Mouse (Mus musculus) midbrain, embryonic 14.5 days (tissue): ENCODE measurements around the gene Arid1b. TPM values are rescaled to one million over a fixed set of nuclear protein-coding genes. Genes with fewer than 3 reads are reported as not detected.

Experiments
- ATAC-seq: fragments of 200-750 bp; cut with Nextera tagmentation; 2 replicates; pipeline ENCODE4 v1.8.0; 2017; ENCODE audit warnings: moderate number of reproducible peaks, moderate library complexity; ENCODE audit not compliant: low FRiP score, low TSS enrichment
- DNase-seq: peaks from one replicate; pipeline ENCODE4 v3.0.0-alpha.2; 2015
- H3K27ac ChIP-seq: fragments of 300-500 bp; sonication (generic); replicated peaks from 2 replicates; pipeline ENCODE4 v1.5.1; 2014; ENCODE audit warnings: mild to moderate bottlenecking, low read depth, low read length, moderate library complexity
- H3K27me3 ChIP-seq: fragments of 300-500 bp; sonication (generic); 2 replicates; pipeline ENCODE4 v1.6.1; 2014; ENCODE audit warnings: low read length, control low read depth, mixed read lengths; ENCODE audit not compliant: control insufficient read depth, insufficient read depth
- H3K36me3 ChIP-seq: fragments of 300-500 bp; sonication (generic); 2 replicates; pipeline ENCODE4 v1.6.1; 2014; ENCODE audit warnings: low read length, control low read depth; ENCODE audit not compliant: control insufficient read depth, insufficient read depth
- H3K4me1 ChIP-seq: fragments of 300-500 bp; sonication (generic); 2 replicates; pipeline ENCODE4 v1.6.1; 2014; ENCODE audit warnings: mild to moderate bottlenecking, antibody characterized with exemption, low read length, control low read depth; ENCODE audit not compliant: control insufficient read depth, insufficient read depth
- H3K4me2 ChIP-seq: fragments of 300-500 bp; sonication (generic); 2 replicates; pipeline ENCODE4 v1.6.1; 2014; ENCODE audit warnings: mild to moderate bottlenecking, low read length, moderate library complexity
- H3K4me3 ChIP-seq: fragments of 300-500 bp; sonication (generic); replicated peaks from 2 replicates; pipeline ENCODE4 v1.5.1; 2014; ENCODE audit warnings: low read depth, low read length
- H3K9ac ChIP-seq: fragments of 300-500 bp; sonication (generic); replicated peaks from 2 replicates; pipeline ENCODE4 v1.6.1; 2014; ENCODE audit warnings: mild to moderate bottlenecking, low read length, moderate library complexity
- H3K9me3 ChIP-seq: fragments of 300-500 bp; sonication (generic); 2 replicates; pipeline ENCODE4 v1.6.1; 2016; ENCODE audit warnings: low read length, control low read depth, mixed read lengths; ENCODE audit not compliant: control insufficient read depth
- WGBS: fragments of 180-500 bp; shearing (Covaris S2); extraction: QIAGEN DNeasy Blood & Tissue Kit; methylation state at CpG from one replicate; pipeline ENCODE4 v1.1.7; 2014; 5-methylcytosine and 5-hydroxymethylcytosine counted together
- polyA plus RNA-seq: library from polyadenylated mRNA; unstranded; fragments of >200 nt; fragmentation: Nextera tagmentation; extraction: Ambion mirVana; gene quantifications from 2 replicates; pipeline ENCODE4 v1.2.1, GENCODE M21; 2014

Gene Arid1b
- polyA plus RNA-seq, 1 experiment from 2014 or later, result 23.8 TPM

DNA sequence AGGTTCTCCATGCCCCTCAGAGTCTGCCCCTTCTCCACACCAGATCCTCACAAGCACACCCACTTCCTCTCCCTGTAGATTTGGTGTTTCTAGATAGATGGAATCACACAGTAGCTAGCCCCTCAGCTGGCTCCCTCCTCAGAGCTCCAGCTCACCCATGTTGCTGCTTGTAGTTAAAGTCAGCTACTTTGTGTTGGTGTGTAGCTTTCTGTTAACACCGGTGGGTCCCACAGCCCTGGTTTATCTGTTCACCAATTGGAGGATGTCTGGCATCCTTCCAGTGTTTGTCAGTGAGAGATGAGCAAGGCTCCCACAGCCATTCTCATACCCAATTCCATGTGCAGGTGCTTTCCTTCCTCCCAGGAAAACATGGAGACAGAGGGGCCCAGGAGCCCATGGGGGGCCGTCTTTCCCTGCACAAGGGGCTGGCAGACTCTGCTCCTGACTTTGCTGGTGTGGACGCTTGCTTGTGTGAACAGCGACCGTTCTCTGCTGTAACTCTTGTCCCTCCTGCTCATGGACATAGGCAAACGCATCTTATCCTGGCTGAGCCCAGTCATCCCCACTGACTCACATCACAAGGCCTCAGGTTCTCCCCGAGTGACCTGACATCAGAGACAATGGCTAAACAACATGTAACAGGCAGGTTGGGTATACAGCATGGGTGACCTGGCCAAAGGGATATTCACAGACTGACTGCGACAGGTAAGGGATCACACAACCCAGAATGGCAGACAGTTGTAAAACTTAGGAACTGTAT lies 200.2 kb downstream of the Arid1b start:
- no peaks in the 10 kb centered on the region for H3K36me3 ChIP-seq
- ATAC-seq (no peak), DNase-seq (no peak)
- H3K9me3 ChIP-seq, result no peaks in the 10 kb centered on the region
- no peak overlapping the region for H3K4me2 ChIP-seq
- H3K27ac ChIP-seq, result no peak overlapping the region
- no peaks in the 10 kb centered on the region for H3K27me3 ChIP-seq
- no peak overlapping the region for H3K9ac ChIP-seq
- H3K4me3 ChIP-seq, result no peak overlapping the region
- peaks cover 22% of the 10 kb centered on the region for H3K4me1 ChIP-seq
- 83% methylated on average over 8 of the region's 8 CpGs for WGBS

DNA sequence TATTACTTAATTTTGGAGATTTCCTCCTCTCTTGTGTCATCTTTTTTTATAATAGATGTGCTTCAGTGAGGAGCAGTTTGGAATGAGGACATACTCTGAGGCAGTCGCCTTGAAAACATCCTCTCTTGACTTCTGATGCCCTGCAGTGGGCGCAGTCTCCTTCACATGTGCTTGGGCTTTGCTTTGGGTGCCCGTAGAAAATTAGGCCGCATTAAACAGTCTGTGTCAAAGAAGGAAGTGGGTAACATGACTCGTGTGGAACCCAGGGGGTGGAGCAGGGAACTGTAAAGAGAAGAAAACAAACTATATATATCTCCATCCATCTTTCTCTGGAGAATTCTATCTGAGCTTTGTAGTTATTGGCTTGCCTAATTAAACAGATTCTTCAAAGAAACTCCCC lies 201.3 kb downstream of the Arid1b start:
- no peaks in the 10 kb centered on the region for H3K36me3 ChIP-seq
- no peaks in the 10 kb centered on the region for H3K9me3 ChIP-seq
- no peak overlapping the region for H3K4me2 ChIP-seq
- no peak overlapping the region for H3K4me3 ChIP-seq
- 65% methylated on average over 5 of the region's 5 CpGs for WGBS
- H3K27ac ChIP-seq, result no peak overlapping the region
- H3K9ac ChIP-seq, result no peak overlapping the region
- H3K4me1 ChIP-seq, result peaks cover 16% of the 10 kb centered on the region
- no peak for DNase-seq
- ATAC-seq, result no peak
- H3K27me3 ChIP-seq, result no peaks in the 10 kb centered on the region

DNA sequence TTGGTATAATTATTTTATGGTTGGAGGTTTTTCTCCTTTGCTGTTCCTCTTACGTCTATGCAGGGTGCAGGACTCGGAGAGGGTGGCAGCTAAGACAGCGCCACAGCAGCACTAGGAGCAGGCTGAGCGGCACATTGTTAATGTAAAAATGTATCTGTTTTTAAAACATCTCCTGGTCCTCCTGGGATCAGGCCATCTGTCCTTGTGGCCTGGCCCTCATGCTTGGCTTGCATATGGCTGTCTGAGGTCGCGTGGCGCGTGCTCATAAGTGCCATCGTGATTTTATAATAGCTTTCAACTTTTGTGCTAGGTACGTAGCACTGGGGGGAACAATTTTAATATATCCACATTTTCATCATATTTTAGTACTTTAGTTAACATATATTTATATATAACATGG lies 201.9 kb downstream of the Arid1b start:
- Histone ChIP-seq H3K4me3 (no peak overlapping the region), H3K4me1 (peaks cover 13% of the 10 kb centered on the region), H3K4me2 (no peak overlapping the region), H3K27me3 (no peaks in the 10 kb centered on the region), H3K9ac (no peak overlapping the region), H3K27ac (no peak overlapping the region), H3K36me3 (no peaks in the 10 kb centered on the region), H3K9me3 (no peaks in the 10 kb centered on the region)
- no peak for ATAC-seq
- no peak for DNase-seq
- WGBS, result 59% methylated on average over 10 of the region's 10 CpGs

DNA sequence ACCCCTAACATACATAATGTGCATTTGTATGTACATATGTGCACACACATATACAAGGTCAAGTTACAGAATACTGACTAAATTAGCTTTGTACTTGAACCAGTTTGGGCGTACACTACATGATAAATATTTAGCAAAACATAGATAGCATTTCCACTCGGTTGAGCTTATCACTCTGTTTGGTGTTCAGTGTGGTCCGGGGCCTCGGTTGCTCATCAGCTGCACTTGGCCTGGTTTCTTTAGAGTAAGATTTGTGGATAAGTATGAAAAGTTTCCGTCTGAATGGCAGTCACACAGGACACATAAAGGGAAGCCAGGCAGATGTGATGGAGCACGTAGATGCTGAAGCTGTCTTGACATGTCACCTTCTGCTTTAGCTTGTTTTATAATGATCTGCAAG lies 202.4 kb downstream of the Arid1b start:
- DNase-seq, result no peak
- peaks cover 13% of the 10 kb centered on the region for H3K4me1 ChIP-seq
- no peak for ATAC-seq
- H3K4me2 ChIP-seq, result no peak overlapping the region
- H3K36me3 ChIP-seq, result no peaks in the 10 kb centered on the region
- WGBS, result 89% methylated on average over 6 of the region's 6 CpGs
- H3K27ac ChIP-seq, result no peak overlapping the region
- no peak overlapping the region for H3K9ac ChIP-seq
- H3K27me3 ChIP-seq, result no peaks in the 10 kb centered on the region
- no peaks in the 10 kb centered on the region for H3K9me3 ChIP-seq
- H3K4me3 ChIP-seq, result no peak overlapping the region

DNA sequence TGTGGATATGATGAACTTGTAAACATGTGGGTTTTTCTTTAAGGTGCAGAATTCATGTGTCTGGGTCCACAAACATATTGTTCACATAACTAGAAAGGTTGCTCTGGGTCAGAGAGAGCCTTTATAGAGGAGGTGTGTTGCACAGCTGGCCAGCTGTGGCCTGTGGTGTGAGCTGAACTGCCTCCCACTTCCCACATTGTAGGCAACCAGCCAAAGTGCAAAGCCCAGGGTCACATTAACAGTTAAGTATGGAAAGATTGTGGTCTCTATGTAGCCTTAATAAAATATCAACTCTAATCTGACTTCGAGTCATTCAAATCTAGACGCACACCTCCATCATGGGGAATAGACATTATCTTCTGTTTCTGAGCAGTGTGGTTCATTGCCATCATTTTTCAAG lies 203.0 kb downstream of the Arid1b start:
- Histone ChIP-seq H3K4me1 (peaks cover 13% of the 10 kb centered on the region), H3K27me3 (no peaks in the 10 kb centered on the region), H3K9me3 (no peaks in the 10 kb centered on the region), H3K4me3 (no peak overlapping the region), H3K9ac (no peak overlapping the region), H3K27ac (no peak overlapping the region), H3K4me2 (no peak overlapping the region), H3K36me3 (no peaks in the 10 kb centered on the region)
- no peak for ATAC-seq
- WGBS, result 86% methylated on average over 2 of the region's 2 CpGs
- no peak for DNase-seq

DNA sequence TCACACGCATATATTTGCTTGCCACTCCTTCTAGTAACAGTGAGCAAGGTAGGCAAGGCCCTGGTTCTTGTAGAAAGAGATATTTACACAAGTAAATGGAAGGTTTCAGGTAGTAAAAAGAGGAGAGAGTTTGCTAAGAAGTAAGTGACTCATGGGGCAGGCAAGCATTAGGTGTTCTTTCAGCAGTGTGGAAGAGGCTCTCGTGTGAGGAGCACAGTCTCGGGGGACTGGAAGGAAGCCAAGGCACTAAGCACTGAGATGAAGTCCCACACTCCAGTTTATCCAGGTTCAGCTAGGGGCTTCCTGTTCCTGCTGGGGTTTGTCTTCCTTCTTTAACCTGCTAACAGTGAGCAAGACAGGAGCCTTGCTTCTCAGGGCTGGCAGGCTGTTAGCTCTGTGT lies 203.6 kb downstream of the Arid1b start:
- no peaks in the 10 kb centered on the region for H3K36me3 ChIP-seq
- ATAC-seq (no peak), DNase-seq (no peak)
- 78% methylated on average over 3 of the region's 3 CpGs for WGBS
- no peaks in the 10 kb centered on the region for H3K27me3 ChIP-seq
- H3K9me3 ChIP-seq, result no peaks in the 10 kb centered on the region
- peaks cover 13% of the 10 kb centered on the region for H3K4me1 ChIP-seq
- H3K27ac ChIP-seq, result no peak overlapping the region
- H3K4me3 ChIP-seq, result no peak overlapping the region
- H3K4me2 ChIP-seq, result no peak overlapping the region
- no peak overlapping the region for H3K9ac ChIP-seq

DNA sequence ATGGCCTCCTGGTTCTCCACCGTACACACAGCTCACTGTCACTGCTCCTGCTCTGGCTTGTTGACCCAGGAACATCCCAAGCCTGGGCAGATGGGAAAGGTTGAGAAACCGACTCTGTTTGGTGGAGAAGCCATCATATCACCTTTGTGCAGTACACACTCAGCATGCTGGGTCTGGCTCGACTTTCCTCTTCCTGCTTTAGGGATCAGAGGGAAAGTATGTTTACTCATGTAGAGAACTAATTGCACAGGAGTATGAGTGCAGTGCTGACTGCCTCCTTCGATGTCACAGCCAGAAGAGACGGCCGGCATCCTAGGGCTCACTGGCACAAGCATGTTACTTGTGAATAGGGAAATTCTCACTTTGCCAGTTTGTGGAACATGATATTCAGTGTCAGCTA lies 204.1 kb downstream of the Arid1b start:
- DNase-seq (no peak), ATAC-seq (no peak)
- Histone ChIP-seq H3K4me1 (peaks cover 17% of the 10 kb centered on the region), H3K4me3 (no peak overlapping the region), H3K4me2 (no peak overlapping the region), H3K9ac (no peak overlapping the region), H3K27ac (no peak overlapping the region), H3K36me3 (no peaks in the 10 kb centered on the region), H3K27me3 (no peaks in the 10 kb centered on the region), H3K9me3 (no peaks in the 10 kb centered on the region)
- 78% methylated on average over 6 of the region's 6 CpGs for WGBS

DNA sequence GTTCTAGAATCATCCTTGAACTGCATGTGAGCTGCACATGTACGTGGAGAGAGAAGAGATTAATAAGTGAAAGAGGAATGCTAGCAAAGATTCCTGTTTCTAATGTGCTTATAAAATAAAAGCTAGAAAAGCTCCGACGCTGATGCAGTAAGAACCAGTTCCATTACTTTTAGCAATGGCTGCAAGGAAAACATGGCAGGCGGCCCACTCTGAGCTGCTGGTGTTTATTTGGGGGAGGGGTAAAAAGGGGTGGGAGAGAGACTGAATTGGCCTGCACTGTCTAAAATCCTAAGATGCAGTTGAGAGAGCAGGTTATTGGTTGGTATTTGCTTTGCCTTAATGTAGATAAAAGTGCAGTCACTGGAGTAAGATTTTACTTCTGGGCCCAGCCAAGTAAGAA lies 204.7 kb downstream of the Arid1b start:
- peaks cover 19% of the 10 kb centered on the region for H3K4me1 ChIP-seq
- H3K27me3 ChIP-seq, result no peaks in the 10 kb centered on the region
- ATAC-seq (no peak), DNase-seq (no peak)
- H3K4me3 ChIP-seq, result no peak overlapping the region
- 73% methylated on average over 4 of the region's 4 CpGs for WGBS
- H3K36me3 ChIP-seq, result no peaks in the 10 kb centered on the region
- H3K9ac ChIP-seq, result no peak overlapping the region
- no peak overlapping the region for H3K4me2 ChIP-seq
- H3K9me3 ChIP-seq, result no peaks in the 10 kb centered on the region
- no peak overlapping the region for H3K27ac ChIP-seq

DNA sequence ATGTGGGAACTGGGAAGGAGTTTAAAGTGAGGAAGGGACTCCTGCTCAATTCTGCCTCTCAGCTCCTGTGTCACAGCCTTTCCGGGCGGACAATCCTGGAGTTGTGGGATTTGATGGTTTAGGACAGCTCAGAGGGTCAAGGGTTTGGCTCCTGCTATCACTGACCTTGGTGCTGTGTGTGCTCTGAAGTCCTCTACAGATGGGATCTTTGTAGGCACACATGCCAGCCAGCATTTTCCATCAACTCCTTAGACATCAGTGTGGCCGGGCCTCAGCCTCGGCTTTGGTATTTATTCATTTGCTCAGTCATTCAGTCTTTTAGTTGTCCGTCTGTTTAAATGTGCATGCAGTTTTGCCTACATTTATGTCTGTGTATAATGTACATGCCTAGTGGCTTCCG lies 206.5 kb downstream of the Arid1b start:
- Histone ChIP-seq H3K4me3 (no peak overlapping the region), H3K4me2 (no peak overlapping the region), H3K9ac (no peak overlapping the region), H3K9me3 (no peaks in the 10 kb centered on the region), H3K27me3 (no peaks in the 10 kb centered on the region), H3K27ac (no peak overlapping the region), H3K36me3 (no peaks in the 10 kb centered on the region), H3K4me1 (peaks cover 16% of the 10 kb centered on the region)
- no peak for DNase-seq
- 93% methylated on average over 6 of the region's 6 CpGs for WGBS
- ATAC-seq, result no peak
